Mouse (Mus musculus): ENCODE data around the gene Iqgap1. TPM values are rescaled to one million over a fixed set of nuclear protein-coding genes. Genes with fewer than 3 reads are reported as not detected.

Gene Iqgap1
- total and polyA plus RNA-seq, 2 experiments from 2014 or later, result 23.6 to 39.8 TPM

DNA sequence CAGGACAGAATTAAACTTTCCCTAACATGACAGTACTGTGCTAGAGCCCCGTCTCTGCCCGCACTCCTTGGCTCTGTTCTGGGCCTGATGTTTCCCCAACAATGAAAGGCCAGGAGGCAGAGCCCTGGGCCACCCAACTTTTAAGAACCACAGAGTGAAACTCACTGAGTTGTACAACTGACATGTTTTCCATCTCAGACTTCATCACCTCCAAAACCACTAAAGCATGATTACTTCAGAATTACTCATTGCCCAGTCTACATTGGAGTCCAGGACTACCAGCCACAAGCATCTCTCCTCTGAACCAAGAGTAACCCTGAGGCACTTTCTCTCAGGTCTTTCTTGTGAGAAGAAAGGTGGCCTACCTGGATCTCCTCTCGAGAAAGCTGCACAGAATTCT lies 83.1 kb downstream of the Iqgap1 start:
- Histone ChIP-seq H3K27ac (ENCODE audit: low read depth) (no peak overlapping the region), H3K36me3 (replicated peaks; ENCODE audit: control insufficient read depth, insufficient read depth, low read length) (peaks cover 83% of the 10 kb centered on the region)

DNA sequence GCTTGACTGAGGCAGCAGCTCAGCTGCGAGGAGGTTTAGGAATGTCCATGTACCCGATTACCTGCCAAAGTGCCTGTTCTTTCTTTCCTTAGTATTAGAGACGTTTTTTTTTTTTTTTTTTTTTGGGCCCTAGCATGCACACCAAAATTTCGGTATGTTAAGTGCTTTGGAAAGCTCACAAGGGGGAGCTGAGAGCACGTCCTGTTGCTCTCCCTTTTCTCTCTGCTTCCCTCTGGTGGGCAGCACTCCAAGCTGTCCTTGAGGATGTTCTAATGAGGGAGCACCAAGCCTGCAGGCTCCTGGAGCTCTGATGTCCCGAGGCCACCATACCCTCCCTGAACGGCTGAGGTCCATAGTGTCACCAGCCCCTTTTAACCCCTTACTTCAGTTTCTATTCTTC lies 84.8 kb downstream of the Iqgap1 start:
- no peak overlapping the region for H3K4me3 ChIP-seq (ENCODE audit: low read depth, low read length)
- TF ChIP-seq EP300 (IDR thresholded peaks at IDR 0.05; ENCODE audit: low read depth), result no peak
- TF ChIP-seq CTCF (IDR thresholded peaks at IDR 0.05; ENCODE audit: low read depth), result peak; percentile 94
- H3K9me3 ChIP-seq (replicated peaks; ENCODE audit: control insufficient read depth, low read length), result no peaks in the 10 kb centered on the region
- peak; percentile 90 for DNase-seq (ENCODE audit: low spot score)
- 19% methylated on average over 7 of the region's 7 CpGs for WGBS
- no peak overlapping the region for H3K9ac ChIP-seq (replicated peaks; ENCODE audit: low read depth, low read length)
- peaks cover under 1% of the 10 kb centered on the region; the same call in 1 of the 2 replicates for H3K4me1 ChIP-seq (ENCODE audit: control insufficient read depth, insufficient read depth)
- ATAC-seq (ENCODE audit: insufficient read depth, low read depth), result peak; percentile 73
- no peak overlapping the region for H3K4me2 ChIP-seq (ENCODE audit: low read depth, low read length)
- peaks cover 88% of the 10 kb centered on the region for H3K36me3 ChIP-seq (replicated peaks; ENCODE audit: control insufficient read depth, insufficient read depth, low read length)
- no peak overlapping the region for H3K27ac ChIP-seq (ENCODE audit: low read depth)
- H3K27me3 ChIP-seq (ENCODE audit: control insufficient read depth, insufficient read depth, low read length), result no peaks in the 10 kb centered on the region

More for the DNA sequence above, 83.1 kb downstream of the Iqgap1 start:
- Histone ChIP-seq H3K9ac (replicated peaks; ENCODE audit: low read depth, low read length) (no peak overlapping the region), H3K4me2 (ENCODE audit: low read depth, low read length) (no peak overlapping the region), H3K4me3 (ENCODE audit: low read depth, low read length) (no peak overlapping the region), H3K27me3 (ENCODE audit: control insufficient read depth, insufficient read depth, low read length) (no peaks in the 10 kb centered on the region), H3K4me1 (ENCODE audit: control insufficient read depth, insufficient read depth) (peaks cover 9% of the 10 kb centered on the region), H3K9me3 (replicated peaks; ENCODE audit: control insufficient read depth, low read length) (no peaks in the 10 kb centered on the region)
- no peak for ATAC-seq (ENCODE audit: insufficient read depth, low read depth)
- WGBS, result 93% methylated on average over 3 of the region's 3 CpGs
- no peak for TF ChIP-seq CTCF (IDR thresholded peaks at IDR 0.05; ENCODE audit: low read depth)
- no peak for TF ChIP-seq EP300 (IDR thresholded peaks at IDR 0.05; ENCODE audit: low read depth)
- DNase-seq (ENCODE audit: low spot score), result no peak

DNA sequence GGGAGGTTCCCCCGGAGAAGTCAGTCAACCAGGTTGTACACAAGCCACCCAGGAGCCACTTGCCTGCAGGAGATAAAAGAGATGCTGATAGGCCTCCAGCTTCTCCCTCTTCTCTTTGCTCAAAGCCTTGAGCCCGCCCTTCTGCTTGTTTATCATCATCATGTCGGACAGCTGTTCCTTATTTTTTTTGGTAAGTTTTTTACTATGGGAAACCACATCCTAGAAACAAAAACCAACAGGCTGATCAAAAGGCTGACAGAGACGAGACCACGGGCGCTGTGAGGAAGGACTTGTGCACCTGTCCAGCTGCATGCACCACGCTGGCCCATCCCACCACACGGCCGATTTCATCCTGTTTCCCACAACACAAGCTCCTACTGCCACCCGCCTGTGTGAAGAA lies 89.6 kb downstream of the Iqgap1 start:
- H3K27ac ChIP-seq (ENCODE audit: low read depth), result no peak overlapping the region
- H3K27me3 ChIP-seq (ENCODE audit: control insufficient read depth, insufficient read depth, low read length), result no peaks in the 10 kb centered on the region
- ATAC-seq (ENCODE audit: insufficient read depth, low read depth) (no peak), DNase-seq (ENCODE audit: low spot score) (no peak)
- H3K36me3 ChIP-seq (replicated peaks; ENCODE audit: control insufficient read depth, insufficient read depth, low read length), result peaks cover 94% of the 10 kb centered on the region
- TF ChIP-seq CTCF (IDR thresholded peaks at IDR 0.05; ENCODE audit: low read depth) (no peak), EP300 (IDR thresholded peaks at IDR 0.05; ENCODE audit: low read depth) (no peak)
- 87% methylated on average over 10 of the region's 10 CpGs for WGBS
- H3K4me2 ChIP-seq (ENCODE audit: low read depth, low read length), result no peak overlapping the region
- no peaks in the 10 kb centered on the region for H3K9me3 ChIP-seq (replicated peaks; ENCODE audit: control insufficient read depth, low read length)
- H3K4me3 ChIP-seq (ENCODE audit: low read depth, low read length), result no peak overlapping the region
- H3K4me1 ChIP-seq (ENCODE audit: control insufficient read depth, insufficient read depth), result no peaks in the 10 kb centered on the region
- no peak overlapping the region for H3K9ac ChIP-seq (replicated peaks; ENCODE audit: low read depth, low read length)

DNA sequence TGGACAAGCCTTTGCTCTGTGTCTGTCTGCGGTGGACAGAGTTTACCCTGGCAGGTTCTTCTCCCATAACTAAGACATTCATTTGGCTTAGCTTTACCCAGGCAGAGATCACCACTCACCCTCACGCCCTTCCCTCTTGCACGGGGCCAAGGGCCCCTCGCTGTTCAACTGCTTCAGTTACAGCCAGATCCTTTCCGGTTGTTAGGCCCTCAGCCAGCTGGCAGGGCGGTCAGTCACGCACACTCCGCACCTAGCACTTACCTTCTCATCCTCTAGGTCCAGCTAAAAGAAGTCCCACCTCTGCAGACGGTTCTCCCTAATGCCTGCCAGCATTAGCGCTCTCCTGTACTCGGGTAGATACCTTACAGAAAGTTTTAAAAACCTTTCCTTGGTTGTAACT lies 92.8 kb downstream of the Iqgap1 start:
- 53% methylated on average over 11 of the region's 11 CpGs for WGBS
- TF ChIP-seq EP300 (IDR thresholded peaks at IDR 0.05; ENCODE audit: low read depth) (no peak), CTCF (IDR thresholded peaks at IDR 0.05; ENCODE audit: low read depth) (no peak)
- no peaks in the 10 kb centered on the region for H3K9me3 ChIP-seq (replicated peaks; ENCODE audit: control insufficient read depth, low read length)
- no peak overlapping the region for H3K27ac ChIP-seq (ENCODE audit: low read depth)
- H3K4me2 ChIP-seq (ENCODE audit: low read depth, low read length), result no peak overlapping the region
- DNase-seq (ENCODE audit: low spot score) (no peak), ATAC-seq (ENCODE audit: insufficient read depth, low read depth) (no peak)
- H3K27me3 ChIP-seq (ENCODE audit: control insufficient read depth, insufficient read depth, low read length), result no peaks in the 10 kb centered on the region
- H3K4me1 ChIP-seq (ENCODE audit: control insufficient read depth, insufficient read depth), result no peaks in the 10 kb centered on the region
- H3K9ac ChIP-seq (replicated peaks; ENCODE audit: low read depth, low read length), result no peak overlapping the region
- H3K36me3 ChIP-seq (replicated peaks; ENCODE audit: control insufficient read depth, insufficient read depth, low read length), result peaks cover 91% of the 10 kb centered on the region
- H3K4me3 ChIP-seq (ENCODE audit: low read depth, low read length), result no peak overlapping the region

DNA sequence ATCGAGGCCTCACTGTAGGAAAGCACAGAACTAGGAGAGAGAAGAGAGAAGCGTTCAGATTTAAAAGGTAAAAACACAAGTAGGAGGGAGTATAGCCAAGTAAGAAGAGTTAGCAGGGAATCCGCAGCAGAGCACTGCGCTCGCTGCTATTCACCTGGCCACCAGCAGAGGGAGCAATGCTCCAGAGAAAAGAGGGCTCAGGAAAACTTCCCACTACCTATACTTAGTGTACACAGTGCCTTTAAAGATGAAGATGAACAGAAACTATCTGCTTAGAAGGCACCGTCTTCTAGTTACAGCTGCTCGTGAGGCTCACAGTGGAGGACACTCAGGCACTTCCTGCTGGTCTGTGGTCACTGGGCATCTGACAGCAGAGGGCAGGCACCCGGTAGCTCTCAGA lies 96.1 kb downstream of the Iqgap1 start:
- H3K4me2 ChIP-seq (ENCODE audit: low read depth, low read length), result no peak overlapping the region
- peak; percentile 89 for TF ChIP-seq CTCF (IDR thresholded peaks at IDR 0.05; ENCODE audit: low read depth)
- no peak for TF ChIP-seq EP300 (IDR thresholded peaks at IDR 0.05; ENCODE audit: low read depth)
- no peak overlapping the region for H3K9ac ChIP-seq (replicated peaks; ENCODE audit: low read depth, low read length)
- H3K4me1 ChIP-seq (ENCODE audit: control insufficient read depth, insufficient read depth), result no peaks in the 10 kb centered on the region
- H3K9me3 ChIP-seq (replicated peaks; ENCODE audit: control insufficient read depth, low read length), result no peaks in the 10 kb centered on the region
- DNase-seq (ENCODE audit: low spot score) (peak; percentile 72), ATAC-seq (ENCODE audit: insufficient read depth, low read depth) (peak; percentile 76)
- H3K27me3 ChIP-seq (ENCODE audit: control insufficient read depth, insufficient read depth, low read length), result no peaks in the 10 kb centered on the region
- H3K4me3 ChIP-seq (ENCODE audit: low read depth, low read length), result no peak overlapping the region
- peaks cover 92% of the 10 kb centered on the region for H3K36me3 ChIP-seq (replicated peaks; ENCODE audit: control insufficient read depth, insufficient read depth, low read length)
- WGBS, result 27% methylated on average over 8 of the region's 8 CpGs
- 0 out of 2 replicates have a peak overlapping the region, but pooled peaks have one; percentile 12 for H3K27ac ChIP-seq (ENCODE audit: low read depth)

DNA sequence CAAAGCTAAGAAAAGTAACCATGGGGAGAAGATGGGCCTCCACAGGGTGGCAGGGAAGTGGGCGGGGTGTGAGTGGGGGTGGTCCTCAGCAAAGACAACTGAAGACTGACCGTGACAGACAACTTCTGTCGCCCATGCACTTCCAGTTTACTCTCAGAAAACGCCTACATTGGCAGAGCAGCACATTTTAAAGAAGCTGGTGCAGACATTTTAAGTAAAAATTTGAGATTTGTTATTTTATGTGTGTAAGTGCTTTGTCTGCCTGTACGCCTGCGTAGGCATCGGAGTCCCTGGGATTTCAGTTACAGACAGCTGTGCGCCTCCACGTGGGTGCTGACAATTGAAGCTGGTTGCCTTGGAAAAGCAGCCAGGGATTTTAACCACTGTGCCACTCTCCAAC lies 104.7 kb downstream of the Iqgap1 start:
- no peak for DNase-seq (ENCODE audit: low spot score)
- H3K9me3 ChIP-seq (replicated peaks; ENCODE audit: control insufficient read depth, low read length), result no peaks in the 10 kb centered on the region
- H3K27ac ChIP-seq (ENCODE audit: low read depth), result no peak overlapping the region
- no peak overlapping the region for H3K4me2 ChIP-seq (ENCODE audit: low read depth, low read length)
- no peaks in the 10 kb centered on the region for H3K4me1 ChIP-seq (ENCODE audit: control insufficient read depth, insufficient read depth)
- 67% methylated on average over 9 of the region's 9 CpGs for WGBS
- no peak for TF ChIP-seq EP300 (IDR thresholded peaks at IDR 0.05; ENCODE audit: low read depth)
- TF ChIP-seq CTCF (IDR thresholded peaks at IDR 0.05; ENCODE audit: low read depth), result no peak
- H3K36me3 ChIP-seq (replicated peaks; ENCODE audit: control insufficient read depth, insufficient read depth, low read length), result peaks cover 95% of the 10 kb centered on the region
- ATAC-seq (ENCODE audit: insufficient read depth, low read depth), result no peak
- H3K27me3 ChIP-seq (ENCODE audit: control insufficient read depth, insufficient read depth, low read length), result no peaks in the 10 kb centered on the region
- H3K9ac ChIP-seq (replicated peaks; ENCODE audit: low read depth, low read length), result no peak overlapping the region
- H3K4me3 ChIP-seq (ENCODE audit: low read depth, low read length), result no peak overlapping the region

Measured in heart, postnatal 0 days (tissue).